ENCODE assay signal across 14 mouse cellular contexts in genomic region chr13:91377428-91377827, GRCm38 (mm10).
"Had no signal": no experiment of that assay in that cellular context is flagged by ENCODE, and none has a peak within 500 bp of the region (broad histone marks: within the 10 kb centered on the region; RNA-seq: fewer than 3 reads in every experiment).

No protein-coding gene starts in this region.

- ATAC-seq: midbrain, embryonic 15.5 days had no signal

- DNase-seq: kidney, adult 11 months; kidney, adult 8-10 months; kidney, postnatal 10 days; kidney, postnatal 36 days; layer of hippocampus, postnatal 36 days; left cerebral cortex, postnatal 4 days; liver, embryonic 13.5 days; lung, adult 2 months; retina, postnatal 1 day; right cerebral cortex, postnatal 25 days; spleen, adult 18-20 months; thymus, adult 18-20 months; thymus, postnatal 4 days had no signal
